Mouse (Mus musculus) G1E (cell line): ENCODE results near the gene Mtus2. TPM values are rescaled to one million over a fixed set of nuclear protein-coding genes. Genes with fewer than 3 reads are reported as not detected.

ENCODE experiments used
- ATAC-seq: 2 replicates; pipeline ENCODE4 v1.8.0; 2016; ENCODE audit warnings: mild to moderate bottlenecking; ENCODE audit not compliant: insufficient number of reproducible peaks, poor library complexity, low FRiP score, severe bottlenecking; ENCODE audit errors: extremely low read depth
- DNase-seq: peaks from one replicate; pipeline ENCODE4 v3.0.0; 2012; ENCODE audit warnings: low spot score
- H3K27me3 ChIP-seq: 2 replicates; pipeline ENCODE4 v1.6.1; 2012; ENCODE audit warnings: mild to moderate bottlenecking, low read length, inconsistent platforms; ENCODE audit not compliant: insufficient read depth
- H3K36me3 ChIP-seq: replicated peaks from 2 replicates; pipeline ENCODE3; 2012; ENCODE audit warnings: mild to moderate bottlenecking, inconsistent platforms
- H3K4me1 ChIP-seq: 2 replicates; pipeline ENCODE4 v1.6.1; 2012; ENCODE audit warnings: low read depth, low read length, inconsistent platforms, mixed read lengths; ENCODE audit not compliant: insufficient read depth
- H3K4me3 ChIP-seq: 2 replicates; pipeline ENCODE4 v1.5.1; 2012; ENCODE audit warnings: low read depth, mild to moderate bottlenecking, inconsistent platforms, low read length, moderate library complexity, mixed read lengths
- H3K9me3 ChIP-seq: replicated peaks from 2 replicates; pipeline ENCODE4 v1.6.1; 2012; ENCODE audit warnings: inconsistent platforms
- CTCF ChIP-seq: IDR thresholded peaks from 2 replicates; pipeline ENCODE4 v1.5.1; 2012; ENCODE audit warnings: low read depth, low read length, inconsistent platforms, mixed read lengths
- GATA1 ChIP-seq: IDR thresholded peaks from 2 replicates; pipeline ENCODE4 v1.6.1; 2012; ENCODE audit warnings: borderline replicate concordance, low read length, inconsistent platforms, mixed read lengths
- GATA2 ChIP-seq: IDR thresholded peaks from 2 replicates; pipeline ENCODE4 v1.6.1; 2012; ENCODE audit warnings: low read depth, low read length, inconsistent platforms, borderline replicate concordance
- POLR2AphosphoS5 ChIP-seq: IDR thresholded peaks from 2 replicates; pipeline ENCODE4 v1.6.1; 2012; ENCODE audit warnings: low read depth, low read length, inconsistent platforms; ENCODE audit not compliant: insufficient replicate concordance
- TAL1 ChIP-seq: conservative IDR thresholded peaks from 2 replicates; pipeline ENCODE4 v1.6.1; 2012; ENCODE audit warnings: low read depth, low read length, inconsistent platforms, mixed read lengths
- polyA plus RNA-seq: library from polyadenylated mRNA; stranded (reverse); fragments of >175 nt; gene quantifications from 2 replicates; pipeline ENCODE4 v1.2.3, GENCODE M21; 2012
- total RNA-seq, 2 experiments: library from RNA; stranded (forward) in 1 of 2; stranded (reverse) in 1 of 2; fragments of 200-1000 nt in 1 of 2; fragments of >200 nt in 1 of 2; fragmentation: Nextera tagmentation in 1 of 2; gene quantifications; 2 replicates each; pipeline ENCODE4 v1.2.3; 2014 to 2017

Gene Mtus2
- total and polyA plus RNA-seq, 3 experiments = 1.1 TPM; not detected in 2

DNA sequence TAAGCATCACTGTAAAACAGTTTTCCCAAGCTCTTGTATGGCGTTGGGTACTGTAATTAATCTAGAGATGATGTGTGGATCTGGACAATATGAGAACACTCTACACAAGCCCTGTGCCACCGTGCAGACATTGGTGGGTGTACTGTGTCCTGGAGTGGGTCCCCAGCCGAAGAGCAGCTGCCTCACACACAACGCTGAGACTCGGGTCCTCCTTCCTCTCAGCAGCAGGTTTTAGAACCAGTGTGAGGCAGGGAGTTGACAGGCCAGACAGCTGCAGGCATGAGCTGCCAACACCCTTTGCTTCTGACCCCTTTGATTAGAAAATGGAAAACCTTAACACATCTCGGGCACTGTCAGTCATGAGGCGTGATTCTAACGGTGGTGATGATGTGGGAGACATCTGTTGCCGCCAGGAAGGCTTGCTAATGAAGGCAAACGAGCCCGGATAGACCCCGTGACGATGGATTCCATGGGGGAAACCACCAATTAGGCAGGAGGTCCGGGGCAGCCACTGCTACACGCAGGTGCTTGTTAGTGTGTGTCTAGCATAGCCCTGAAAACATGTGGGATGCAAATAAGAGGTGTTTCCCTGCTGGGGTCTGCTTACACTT, 158.2 kb downstream of the Mtus2 start:
- DNase-seq = no peak
- Histone ChIP-seq H3K4me1 (no peaks in the 10 kb centered on the region), H3K4me3 (no peak overlapping the region), H3K27me3 (no peaks in the 10 kb centered on the region), H3K36me3 (no peaks in the 10 kb centered on the region), H3K9me3 (peaks cover 45% of the 10 kb centered on the region)
- TF ChIP-seq POLR2AphosphoS5 (no peak), TAL1 (no peak), GATA1 (no peak), GATA2 (no peak), CTCF (no peak)
- no peak for ATAC-seq

DNA sequence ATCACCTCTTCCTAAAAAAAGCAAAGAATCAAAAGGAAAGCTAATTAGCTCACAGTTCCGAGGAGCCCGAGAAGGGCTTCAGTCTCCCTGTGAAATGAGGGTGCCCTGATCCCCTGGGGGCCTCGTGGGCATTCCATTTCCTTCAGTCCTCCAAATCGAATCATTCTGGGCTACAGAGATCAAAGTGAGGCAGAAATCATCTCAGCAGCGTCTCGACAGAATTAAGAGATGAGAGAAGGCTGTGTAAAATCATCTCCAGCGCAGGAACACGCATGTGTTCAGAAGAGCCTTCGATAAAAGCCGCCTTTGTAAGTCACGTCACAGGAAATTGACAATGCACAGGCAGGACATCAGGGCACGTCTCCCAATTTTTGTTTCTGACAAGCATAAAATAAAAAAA, 167.2 kb downstream of the Mtus2 start:
- ATAC-seq (no peak), DNase-seq (no peak)
- TF ChIP-seq CTCF = no peak
- TF ChIP-seq GATA1 = no peak
- TF ChIP-seq POLR2AphosphoS5 = no peak
- no peak for TF ChIP-seq TAL1
- no peak for TF ChIP-seq GATA2
- Histone ChIP-seq H3K4me1 (no peaks in the 10 kb centered on the region), H3K9me3 (peaks cover 38% of the 10 kb centered on the region), H3K27me3 (no peaks in the 10 kb centered on the region), H3K4me3 (no peak overlapping the region), H3K36me3 (no peaks in the 10 kb centered on the region)

DNA sequence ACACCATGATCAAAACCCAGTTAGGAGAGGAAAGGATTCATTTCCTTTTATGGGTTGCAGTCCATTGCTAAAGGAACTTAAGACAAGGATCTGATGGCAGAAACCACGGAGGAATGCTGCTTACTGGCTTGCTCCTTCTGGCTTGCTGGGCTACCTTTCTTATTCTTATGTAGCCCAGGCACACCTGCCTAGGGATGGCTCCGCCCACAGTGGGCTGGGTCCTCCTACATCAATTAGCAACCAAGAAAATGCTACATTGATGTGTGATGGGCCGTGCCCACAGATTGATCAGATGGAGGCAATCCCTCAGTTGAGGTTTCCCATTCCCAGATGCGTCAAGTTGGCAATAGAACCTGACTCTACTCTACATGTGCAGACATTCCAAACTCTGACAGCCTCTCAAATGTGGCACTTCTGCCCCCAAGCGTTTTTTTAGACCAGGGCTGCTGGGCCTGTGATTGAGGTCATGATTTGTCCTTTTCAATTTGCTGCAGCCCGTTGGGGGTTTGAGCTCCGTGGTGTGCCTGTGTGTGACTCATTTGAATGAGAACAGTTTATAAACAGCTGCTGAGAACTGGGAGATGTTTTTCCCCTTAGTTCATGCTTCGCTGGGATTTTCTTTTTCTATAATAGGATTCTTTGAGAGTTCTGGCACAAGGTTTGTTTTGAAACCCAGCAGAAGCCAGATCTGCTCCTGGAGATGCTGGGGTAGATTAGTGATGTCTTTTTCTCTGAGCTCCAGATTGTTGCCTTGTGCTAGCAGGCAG, 173.8 kb downstream of the Mtus2 start:
- no peak for ATAC-seq
- Histone ChIP-seq H3K9me3 (peaks cover 63% of the 10 kb centered on the region), H3K4me1 (no peaks in the 10 kb centered on the region), H3K27me3 (no peaks in the 10 kb centered on the region), H3K4me3 (no peak overlapping the region), H3K36me3 (no peaks in the 10 kb centered on the region)
- DNase-seq = no peak
- TF ChIP-seq TAL1 = no peak
- TF ChIP-seq POLR2AphosphoS5 = no peak
- TF ChIP-seq GATA1 = no peak
- TF ChIP-seq CTCF = no peak
- no peak for TF ChIP-seq GATA2

DNA sequence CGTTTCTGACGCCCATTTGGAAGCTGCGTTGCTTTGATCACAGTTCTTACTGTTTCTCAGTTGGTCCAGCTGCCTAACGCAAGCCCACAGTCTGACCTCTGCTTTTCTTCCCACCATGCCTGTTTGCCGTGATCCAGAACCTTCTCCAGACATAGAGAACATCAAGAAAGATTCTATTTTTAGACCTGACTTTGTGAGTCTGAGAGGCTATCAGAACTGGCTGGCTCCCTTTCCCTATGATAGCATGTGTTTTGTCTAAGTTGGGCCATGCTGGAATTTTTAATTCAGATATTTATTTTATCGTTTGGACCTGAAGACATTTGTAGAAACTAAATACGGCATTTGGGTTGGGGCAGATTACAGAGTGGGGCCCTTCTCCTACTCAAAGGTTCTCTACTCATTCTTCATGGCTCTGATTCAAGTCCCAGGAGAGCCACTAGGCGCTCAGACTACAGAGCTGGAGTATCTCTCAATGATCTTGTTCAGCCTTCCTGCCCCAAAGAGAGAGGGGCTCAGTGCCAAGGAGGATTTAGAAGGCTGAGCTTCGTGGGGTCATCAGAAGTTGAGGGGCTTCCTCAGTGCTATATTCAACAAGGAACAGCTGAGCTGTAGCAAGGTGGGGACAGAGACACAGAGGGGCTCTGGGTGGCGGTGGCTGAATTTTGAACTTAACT, 174.5 kb downstream of the Mtus2 start:
- no peaks in the 10 kb centered on the region for H3K4me1 ChIP-seq
- no peaks in the 10 kb centered on the region for H3K27me3 ChIP-seq
- no peak for ATAC-seq
- no peaks in the 10 kb centered on the region for H3K36me3 ChIP-seq
- peaks cover 67% of the 10 kb centered on the region for H3K9me3 ChIP-seq
- no peak for TF ChIP-seq TAL1
- TF ChIP-seq GATA2 = no peak
- TF ChIP-seq POLR2AphosphoS5 = no peak
- no peak for TF ChIP-seq GATA1
- TF ChIP-seq CTCF = no peak
- H3K4me3 ChIP-seq = no peak overlapping the region
- DNase-seq = no peak

DNA sequence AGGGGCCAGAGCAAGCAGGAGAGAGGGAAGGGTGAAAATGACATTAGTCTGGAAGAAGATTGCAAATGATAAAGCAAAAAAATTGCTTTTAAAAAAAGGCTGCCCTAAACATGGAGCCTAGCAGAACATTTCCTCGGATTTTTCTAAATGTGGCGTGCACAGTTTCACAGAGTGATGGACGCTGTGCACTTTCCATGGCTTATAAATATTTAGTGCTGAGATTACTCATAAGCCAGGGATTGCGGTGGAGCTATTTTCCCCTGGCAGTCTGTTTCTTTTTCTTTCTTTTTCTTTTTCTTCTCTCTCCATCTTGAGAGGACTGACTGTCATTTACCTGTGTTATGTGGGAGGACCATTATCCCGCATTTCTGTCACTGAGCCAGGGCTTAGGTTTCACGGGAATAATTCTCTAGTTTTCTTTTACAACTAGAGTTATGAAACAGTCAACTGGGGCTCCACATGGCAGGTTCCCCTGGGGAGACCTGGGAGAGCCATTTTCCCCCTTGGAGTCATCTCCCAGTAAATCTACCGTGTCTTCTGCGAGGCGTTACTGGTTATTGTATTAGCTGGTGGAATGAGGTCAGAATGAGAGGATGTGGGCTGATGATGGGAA, 176.4 kb downstream of the Mtus2 start:
- no peaks in the 10 kb centered on the region for H3K4me1 ChIP-seq
- no peak overlapping the region for H3K4me3 ChIP-seq
- H3K9me3 ChIP-seq = peaks cover 73% of the 10 kb centered on the region
- TF ChIP-seq CTCF = no peak
- TF ChIP-seq GATA1 = no peak
- TF ChIP-seq GATA2 = no peak
- TF ChIP-seq POLR2AphosphoS5 = no peak
- no peak for TF ChIP-seq TAL1
- ATAC-seq (no peak), DNase-seq (no peak)
- no peaks in the 10 kb centered on the region for H3K27me3 ChIP-seq
- no peaks in the 10 kb centered on the region for H3K36me3 ChIP-seq

DNA sequence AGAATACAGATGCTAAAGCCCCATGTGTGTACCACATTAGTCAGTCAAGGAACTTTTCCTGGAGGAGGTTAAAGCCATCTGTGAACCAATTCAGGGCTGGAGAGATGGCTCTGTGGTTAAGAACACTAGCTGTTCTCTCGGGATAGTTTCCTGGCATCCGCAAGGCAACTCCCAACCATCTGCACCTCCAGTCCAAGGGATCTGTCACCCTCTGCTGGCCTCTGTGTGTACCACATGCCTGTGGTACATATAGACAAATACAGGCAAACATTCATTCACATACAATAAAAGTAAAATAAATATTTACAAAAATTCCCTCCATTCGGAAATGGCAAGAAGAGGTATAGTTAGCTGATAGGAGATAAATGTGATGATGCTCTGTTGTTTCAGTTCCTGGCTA, 184.5 kb downstream of the Mtus2 start:
- H3K27me3 ChIP-seq = no peaks in the 10 kb centered on the region
- peaks cover 65% of the 10 kb centered on the region for H3K9me3 ChIP-seq
- no peaks in the 10 kb centered on the region for H3K36me3 ChIP-seq
- no peak for ATAC-seq
- no peak for DNase-seq
- TF ChIP-seq GATA2 (no peak), TAL1 (no peak), CTCF (no peak), GATA1 (no peak), POLR2AphosphoS5 (no peak)
- no peak overlapping the region for H3K4me3 ChIP-seq
- H3K4me1 ChIP-seq = no peaks in the 10 kb centered on the region
